1 mouse cellular context compared by ENCODE assay signal in the genomic region with DNA sequence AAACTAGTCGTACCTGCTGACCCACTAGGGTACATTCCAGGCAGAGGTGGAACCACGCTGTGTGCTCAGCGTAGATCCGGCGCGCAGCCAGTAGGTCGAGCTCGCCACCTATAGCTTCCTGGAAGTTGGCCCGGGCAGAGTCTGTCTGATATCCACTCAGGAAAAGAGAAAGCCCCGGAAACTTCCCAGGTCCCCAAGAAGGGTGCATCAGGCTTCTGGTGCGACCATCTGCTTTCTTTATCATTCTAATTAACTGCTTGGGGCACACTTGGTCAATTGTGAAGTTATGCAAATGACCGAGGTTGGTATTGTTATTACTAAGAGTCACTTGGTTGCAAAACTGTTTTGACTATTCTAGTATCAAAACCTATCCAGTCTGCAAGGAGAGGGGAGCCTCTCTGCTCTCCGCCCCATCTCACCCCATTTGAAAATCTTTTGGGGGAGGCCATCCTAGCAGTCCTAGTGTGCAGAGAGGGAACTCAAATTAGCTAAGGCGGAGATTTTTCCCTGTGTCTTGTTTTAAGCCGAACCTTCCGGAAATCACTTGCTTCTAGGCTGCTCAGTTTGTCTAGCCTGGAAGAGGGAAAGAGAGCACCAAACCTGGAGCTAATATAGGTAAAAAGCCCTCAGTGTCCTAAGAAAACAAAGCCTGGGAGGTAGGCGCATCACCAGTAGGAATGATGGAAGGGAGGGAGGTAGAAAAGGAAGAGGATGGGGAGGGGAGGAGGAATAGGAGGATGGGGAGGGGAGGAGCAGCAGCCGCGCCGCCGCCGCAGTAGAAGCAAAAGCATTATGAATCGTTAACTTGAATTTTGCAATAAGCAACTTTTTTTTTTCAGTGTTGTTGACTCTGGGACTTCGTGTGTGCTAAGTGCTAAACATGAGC.
TF ChIP-seq lines count a peak whose summit lies in the region.

No protein-coding gene starts in this region.

TF ChIP-seq in CH12.LX, 34 proteins besides CTCF, POLR2A, EP300 and RAD21 (continued from another document):
- TF ChIP-seq ZC3H11A (IDR thresholded peaks at IDR 0.05; ENCODE audit: low read depth, low read length), result no peak
- TF ChIP-seq TCF12 (IDR thresholded peaks at IDR 0.05; ENCODE audit: low read depth, low read length), result peak; percentile 58; the same call in 1 of the 2 replicates
- peak; percentile 69 for TF ChIP-seq CHD2 (IDR thresholded peaks at IDR 0.05; ENCODE audit: low read length)
- TF ChIP-seq SIN3A (IDR thresholded peaks at IDR 0.05; ENCODE audit: low read length), result peak; percentile 95
- no peak for TF ChIP-seq NRF1 (IDR thresholded peaks at IDR 0.05; ENCODE audit: low read depth, low read length)
- peak; percentile 75; the same call in 1 of the 2 replicates for TF ChIP-seq CHD1 (IDR thresholded peaks at IDR 0.05; ENCODE audit: low read depth, low read length)
- peak; percentile 78; the same call in 1 of the 2 replicates for TF ChIP-seq POLR2AphosphoS2 (IDR thresholded peaks at IDR 0.05; ENCODE audit: low read depth, low read length)
- peak; percentile 53 for TF ChIP-seq HCFC1 (IDR thresholded peaks at IDR 0.05; ENCODE audit: low read depth, low read length)
- peak; percentile 78 for TF ChIP-seq MXI1 (IDR thresholded peaks at IDR 0.05; ENCODE audit: low read depth, low read length)
- peak; percentile 91 for TF ChIP-seq RCOR1 (conservative IDR thresholded peaks at IDR 0.05; ENCODE audit: low read depth, low read length)
- peak; percentile 63 for TF ChIP-seq ELF1 (IDR thresholded peaks at IDR 0.05; ENCODE audit: low read depth, low read length)
- TF ChIP-seq MAFK (IDR thresholded peaks at IDR 0.05; ENCODE audit: insufficient replicate concordance, low read length), result 0 out of 2 replicates have a peak, but pooled peaks have one; percentile 34
- TF ChIP-seq BHLHE40 (IDR thresholded peaks at IDR 0.05; ENCODE audit: low read depth, low read length), result peak; percentile 94
- peak; percentile 96 for TF ChIP-seq ZKSCAN1 (IDR thresholded peaks at IDR 0.05; ENCODE audit: borderline replicate concordance, low read depth, low read length)
- peak; percentile 92 for TF ChIP-seq JUN (IDR thresholded peaks at IDR 0.05; ENCODE audit: insufficient read depth, low read depth, low read length)
- no peak for TF ChIP-seq TBP (conservative IDR thresholded peaks at IDR 0.05; ENCODE audit: low read depth, low read length)
- TF ChIP-seq NELFE (IDR thresholded peaks at IDR 0.05; ENCODE audit: low read depth, low read length), result peak; percentile 69
- no peak for TF ChIP-seq USF1 (IDR thresholded peaks at IDR 0.05; ENCODE audit: low read depth, low read length)
